Mouse (Mus musculus) brain, embryonic 14.5 days (tissue): ENCODE data around the gene Gpr137b.
"Not testable (repeated sequence)": the region's sequence is repeated elsewhere in the genome, so short reads cannot be mapped to it uniquely, and the experiment has no call there.

Experiments used
- CTCF ChIP-seq: fragments of 200-500 bp; IDR thresholded peaks from 2 replicates; pipeline ENCODE4 v1.5.1; 2012; ENCODE audit warnings: inconsistent platforms, mild to moderate bottlenecking, moderate library complexity, borderline replicate concordance; ENCODE audit not compliant: insufficient read depth, insufficient read length; ENCODE audit errors: extremely low read depth
- POLR2A ChIP-seq: fragments of 200-500 bp; IDR thresholded peaks from 2 replicates; pipeline ENCODE4 v1.6.1; 2012; ENCODE audit warnings: mild to moderate bottlenecking, inconsistent platforms, borderline replicate concordance; ENCODE audit not compliant: poor library complexity, insufficient read depth, insufficient read length, severe bottlenecking; ENCODE audit errors: extremely low read depth

DNA sequence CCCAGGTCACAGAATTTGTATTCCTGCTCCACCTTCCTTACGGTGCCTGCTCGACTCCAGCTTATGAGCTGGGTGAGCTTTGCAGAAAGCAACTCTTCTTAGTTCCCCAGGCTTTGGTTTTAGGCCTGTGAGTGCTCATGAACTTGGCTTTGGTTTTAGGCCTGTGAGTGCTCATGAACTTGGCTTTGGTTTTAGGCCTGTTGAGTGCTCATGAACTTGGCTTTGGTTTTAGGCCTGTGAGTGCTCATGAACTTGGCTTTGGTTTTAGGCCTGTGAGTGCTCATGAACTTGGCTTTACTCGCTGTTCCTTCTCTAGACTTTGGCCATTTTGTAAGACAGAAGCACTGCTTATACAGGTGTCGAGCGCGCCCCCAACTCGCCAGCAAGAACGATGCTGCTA lies 56.5 kb downstream of the Gpr137b start:
- not testable (repeated sequence) for TF ChIP-seq CTCF, POLR2A
